Mouse (Mus musculus) liver (tissue): Measurements from ENCODE around the gene Cbx2.
A peak's percentile ranks its signal among the peaks of the same experiment; 100 is the strongest.

Source experiments
- DNase-seq: peaks from one replicate; pipeline ENCODE4 v3.0.0-alpha.2; 2020; ENCODE audit warnings: mixed read lengths

Gene Cbx2

DNA sequence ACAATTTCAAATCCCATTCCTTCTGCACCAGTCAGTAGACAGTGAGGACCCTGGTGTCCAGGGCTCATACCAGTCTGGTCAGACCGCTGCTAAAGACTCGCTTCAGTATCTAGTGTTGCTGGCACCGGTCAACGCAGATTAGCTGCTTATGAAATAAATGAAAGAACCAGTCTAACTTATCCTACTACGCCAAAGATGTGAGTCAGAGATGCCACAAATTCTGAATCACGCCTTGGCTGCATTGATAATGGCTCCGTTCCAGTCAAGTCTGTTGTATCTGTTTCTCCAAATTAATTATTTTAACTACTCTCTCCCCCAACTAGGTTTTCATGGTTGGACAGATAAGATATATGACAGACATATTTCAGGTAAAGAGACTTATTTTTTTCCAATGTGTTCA lies 1.6 kb upstream of the Cbx2 start:
- DNase-seq, result no peak

DNA sequence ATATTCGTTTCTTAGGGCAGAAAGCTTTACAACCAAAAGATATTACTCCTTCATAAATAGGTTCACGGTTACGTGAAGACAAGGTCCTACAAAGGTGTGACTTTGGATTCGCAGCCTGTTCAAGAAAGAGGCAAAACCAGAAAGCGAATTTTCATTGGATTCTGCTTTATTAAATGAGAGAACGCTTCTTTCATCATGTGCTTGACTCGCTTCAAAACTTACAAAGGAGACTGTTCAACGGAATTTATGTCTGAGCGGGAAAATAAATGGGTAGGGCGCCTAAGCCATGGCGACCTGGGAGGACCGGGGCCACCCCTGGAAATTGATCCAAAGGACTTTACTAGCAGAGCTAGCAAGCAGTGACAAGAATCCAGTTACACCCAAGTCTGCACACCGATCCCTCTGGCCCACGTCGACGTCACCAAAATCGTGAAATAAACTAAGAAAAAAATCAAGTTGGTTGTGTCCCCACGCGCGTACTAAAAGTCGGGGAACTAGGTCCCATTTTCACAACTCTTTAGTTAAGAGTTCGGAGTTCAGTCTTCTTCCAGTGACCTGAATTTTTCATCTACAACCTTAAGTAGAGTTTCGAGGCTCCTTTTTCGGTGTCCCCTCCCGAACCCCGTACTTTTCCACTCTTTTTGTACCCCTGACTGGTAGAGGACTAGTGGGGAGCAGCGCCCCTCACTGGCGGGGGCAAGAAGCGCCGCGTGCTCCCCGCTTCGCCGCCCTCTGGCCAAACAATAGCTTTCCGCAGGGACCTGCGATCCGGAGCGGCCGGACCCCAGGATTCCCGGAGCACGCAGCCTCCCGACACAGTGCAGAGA lies 481 bp upstream of the Cbx2 start:
- no peak for DNase-seq

DNA sequence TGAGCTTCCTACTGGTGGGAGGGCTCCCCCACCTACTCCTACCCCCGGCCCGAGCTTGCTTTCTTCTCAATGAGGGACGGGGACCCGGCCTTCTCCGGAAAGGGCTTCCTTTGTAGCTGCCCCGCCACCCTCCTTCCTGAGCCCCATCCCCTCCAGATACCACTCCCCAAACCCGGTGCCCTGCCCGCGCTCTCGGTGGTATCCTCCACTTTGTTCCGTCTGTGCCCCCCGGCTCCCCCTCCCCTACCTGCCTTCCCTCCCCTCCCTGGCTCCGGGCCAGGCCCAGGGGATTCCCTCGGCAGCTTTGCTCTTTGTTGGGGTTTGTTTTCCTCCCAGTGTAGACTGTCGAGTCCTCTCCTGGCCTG lies 836 bp downstream of the Cbx2 start:
- no peak for DNase-seq

DNA sequence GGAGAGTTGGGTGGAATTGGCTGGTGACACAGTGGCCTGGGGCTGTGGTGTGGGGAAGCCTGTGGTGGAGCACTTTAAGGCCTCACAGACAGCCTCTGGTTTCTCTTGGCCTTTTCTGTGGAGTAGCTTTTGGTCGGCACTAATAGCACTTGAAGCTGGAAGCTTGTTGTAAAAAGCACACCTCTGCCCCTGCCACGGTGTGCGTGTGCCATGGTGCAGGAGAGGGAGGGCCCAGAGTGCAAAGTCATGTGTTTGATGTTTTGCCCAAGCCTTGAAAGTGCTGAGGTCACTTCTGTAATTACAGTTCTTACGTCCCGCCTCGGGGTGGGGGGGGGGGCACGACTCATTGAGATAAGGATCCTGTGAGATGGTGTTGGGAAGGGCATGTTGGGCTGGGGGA lies 1.5 kb downstream of the Cbx2 start:
- no peak for DNase-seq

DNA sequence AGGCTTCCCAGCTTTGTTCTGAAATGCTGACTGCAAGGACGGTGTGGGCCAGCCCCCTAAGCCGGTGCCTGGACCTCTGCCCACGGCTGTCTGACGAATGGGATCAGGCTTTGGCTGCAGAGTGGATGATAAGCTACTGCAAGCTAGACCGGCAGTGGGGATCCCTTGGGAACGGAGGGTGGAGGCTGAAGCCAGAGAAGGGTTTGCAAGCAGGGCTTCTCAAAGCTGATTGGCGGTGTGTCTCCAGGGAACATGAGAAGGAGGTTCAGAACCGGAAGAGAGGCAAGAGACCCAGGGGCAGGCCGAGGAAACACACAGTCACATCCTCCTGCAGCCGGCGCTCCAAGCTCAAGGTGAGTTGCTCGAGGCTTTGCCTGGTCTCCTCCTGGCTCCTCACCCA lies 3.4 kb downstream of the Cbx2 start:
- no peak for DNase-seq

DNA sequence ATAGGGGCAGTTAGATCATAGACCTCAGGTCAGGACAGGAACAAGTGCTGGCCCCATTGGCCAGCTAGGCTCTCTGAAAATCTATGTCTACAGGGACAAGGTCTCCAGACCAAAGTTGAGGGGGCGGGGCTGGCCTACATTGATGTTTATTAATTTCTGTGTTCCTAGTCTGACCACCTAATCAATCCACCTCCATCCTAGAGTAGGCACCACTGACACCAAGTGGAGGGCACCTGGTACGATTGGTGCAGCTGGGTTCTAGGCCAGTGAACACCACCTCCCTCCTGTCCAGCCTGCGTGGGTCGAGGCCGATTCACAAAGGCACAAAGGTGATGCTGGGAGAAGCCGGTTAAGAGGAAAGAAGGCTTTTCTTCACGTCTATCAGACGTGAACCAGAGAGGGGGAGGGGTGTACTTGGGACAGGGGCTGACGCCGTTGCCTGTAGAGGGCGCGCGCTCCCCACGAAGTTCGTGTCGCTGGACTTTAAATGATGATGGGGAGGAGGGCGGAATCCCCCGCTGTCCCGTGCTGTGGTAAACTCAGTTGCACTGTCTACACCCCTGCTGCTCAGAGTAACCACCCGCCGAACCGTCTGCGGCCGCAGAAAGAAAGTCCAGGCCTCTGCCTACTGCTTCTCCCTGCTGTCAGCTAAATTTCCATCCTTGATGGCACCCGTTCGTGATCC lies 11.3 kb downstream of the Cbx2 start:
- DNase-seq, result peak; percentile 73

DNA sequence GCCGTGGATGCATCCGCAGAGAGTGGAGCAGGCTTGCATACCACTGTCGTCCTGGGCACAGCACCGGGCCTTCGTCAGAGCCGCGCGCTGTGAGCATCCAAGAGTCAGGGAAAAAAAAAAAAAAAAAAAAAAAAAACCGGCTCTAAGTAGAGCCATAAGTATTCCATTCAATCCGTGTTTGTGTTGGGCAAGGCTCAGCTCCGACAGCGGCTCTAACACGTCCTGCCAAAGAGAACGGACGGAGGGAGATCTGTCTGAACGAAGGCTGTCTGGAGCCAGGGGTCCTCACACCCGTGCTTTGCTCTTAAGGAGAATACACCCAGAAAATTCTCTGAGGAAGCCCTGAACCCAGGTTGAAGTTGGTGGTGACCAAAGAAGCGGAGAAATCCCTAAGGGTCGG lies 11.9 kb downstream of the Cbx2 start:
- DNase-seq, result no peak

DNA sequence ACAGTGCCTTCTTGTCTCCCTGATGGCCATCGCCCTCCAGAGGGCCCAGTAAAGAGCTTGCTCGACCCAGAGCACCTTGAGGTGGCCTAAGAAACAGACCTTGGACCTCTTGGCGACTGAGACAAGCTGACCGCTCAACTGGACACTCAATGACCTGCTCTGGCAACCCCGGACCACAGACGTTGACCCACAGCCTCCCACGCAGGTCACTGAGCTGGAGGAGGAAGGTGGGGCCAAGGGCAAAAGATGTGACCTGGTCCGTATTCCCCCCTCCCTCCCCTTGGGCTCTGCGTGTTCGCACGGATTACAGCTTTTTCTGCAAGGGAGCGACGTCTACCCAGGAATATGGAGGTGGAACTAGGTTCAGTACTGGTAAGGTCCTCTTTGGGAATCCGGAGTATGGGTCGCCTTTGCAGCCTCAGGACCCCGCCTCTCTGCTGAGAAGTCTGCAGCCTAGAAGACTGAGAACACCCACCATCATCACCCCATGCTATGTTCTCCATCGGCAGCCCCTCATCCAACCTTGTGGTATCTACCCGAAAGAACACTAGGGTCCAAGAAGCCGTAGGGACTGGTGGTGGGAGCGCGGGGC lies 12.4 kb downstream of the Cbx2 start:
- no peak for DNase-seq

DNA sequence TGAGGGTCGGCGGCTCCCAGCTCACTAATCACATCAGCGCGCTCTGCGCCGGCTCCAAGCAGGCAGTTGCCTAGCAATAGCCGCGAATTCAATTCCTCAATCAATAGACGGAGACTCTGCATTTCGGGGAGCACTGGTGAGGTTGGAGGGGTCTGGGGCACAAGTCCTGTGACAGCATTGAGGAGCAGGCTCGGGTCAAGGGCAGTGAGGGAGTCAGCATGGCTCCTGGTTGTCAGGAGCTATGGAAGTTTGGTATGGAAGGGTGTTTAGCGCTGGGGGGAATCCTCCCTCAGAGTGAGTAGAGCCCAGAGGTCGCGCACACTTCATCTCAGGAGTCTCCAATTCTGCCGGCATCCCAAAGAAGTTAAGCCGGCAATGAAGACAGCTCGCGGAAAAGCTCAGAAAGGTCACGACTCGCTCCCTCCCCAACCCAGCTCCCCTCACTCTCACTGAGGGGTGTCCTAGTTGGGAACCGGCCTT lies 13.0 kb downstream of the Cbx2 start:
- no peak for DNase-seq

DNA sequence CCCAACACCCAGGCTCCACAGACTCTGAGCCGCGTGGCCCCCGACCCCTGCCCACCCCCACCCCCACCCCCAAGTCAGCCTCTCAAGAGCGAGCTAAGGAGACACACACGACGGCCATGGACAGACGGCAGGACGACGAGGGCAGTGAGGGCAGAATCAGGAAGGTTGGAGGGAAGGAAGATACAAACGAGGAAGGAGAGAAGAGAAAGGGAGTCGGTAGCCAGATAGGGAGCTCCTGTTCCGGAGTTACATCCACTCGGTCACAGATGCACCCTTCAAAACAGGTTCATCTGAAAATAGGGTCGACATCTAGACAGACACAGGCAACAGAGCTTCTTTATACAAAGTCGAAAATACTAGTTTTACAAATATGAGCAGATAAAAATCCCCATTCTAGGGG lies 13.7 kb downstream of the Cbx2 start:
- DNase-seq, result no peak

DNA sequence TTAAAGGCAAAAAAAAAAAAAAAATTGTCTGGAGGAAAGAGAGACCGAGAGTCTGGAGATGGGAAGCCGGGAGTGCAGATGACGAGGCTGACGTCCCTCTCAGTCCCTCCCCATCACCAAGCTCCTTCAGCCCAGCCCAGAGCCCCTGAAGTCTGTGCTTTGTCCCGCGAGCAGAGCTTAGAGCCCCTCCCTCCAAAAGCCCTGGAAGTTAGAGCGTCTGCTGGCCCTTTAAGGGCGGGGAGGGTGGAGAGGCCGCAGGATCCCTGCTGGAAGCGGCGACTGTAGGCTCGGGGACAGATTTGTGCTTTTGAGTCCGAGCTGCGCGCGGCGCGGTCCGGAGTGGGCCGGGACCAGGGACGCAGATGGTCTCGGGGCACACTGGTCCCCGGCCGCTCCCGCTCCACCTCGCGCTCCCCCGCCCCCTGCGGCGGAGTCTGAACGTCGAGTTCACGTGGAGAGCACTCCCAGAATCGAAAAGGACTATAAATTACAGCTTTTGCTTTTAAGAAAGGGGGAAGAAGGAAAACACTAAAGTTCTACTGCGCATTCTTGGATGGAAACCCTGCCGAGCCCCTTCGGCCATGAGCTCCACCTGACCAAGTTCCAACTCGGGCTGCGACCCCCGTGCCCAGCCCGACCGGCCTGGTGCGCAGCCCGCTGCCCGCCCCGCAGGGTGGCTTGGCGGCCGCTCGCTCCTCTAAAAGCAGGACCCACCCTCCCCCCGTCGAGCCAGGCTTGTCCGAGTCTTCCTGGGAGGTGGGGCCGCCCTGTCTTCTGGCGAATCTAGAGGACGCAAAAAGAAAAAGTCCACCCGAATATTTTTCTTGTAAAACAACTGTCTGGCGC lies 14.4 kb downstream of the Cbx2 start:
- DNase-seq, result no peak

DNA sequence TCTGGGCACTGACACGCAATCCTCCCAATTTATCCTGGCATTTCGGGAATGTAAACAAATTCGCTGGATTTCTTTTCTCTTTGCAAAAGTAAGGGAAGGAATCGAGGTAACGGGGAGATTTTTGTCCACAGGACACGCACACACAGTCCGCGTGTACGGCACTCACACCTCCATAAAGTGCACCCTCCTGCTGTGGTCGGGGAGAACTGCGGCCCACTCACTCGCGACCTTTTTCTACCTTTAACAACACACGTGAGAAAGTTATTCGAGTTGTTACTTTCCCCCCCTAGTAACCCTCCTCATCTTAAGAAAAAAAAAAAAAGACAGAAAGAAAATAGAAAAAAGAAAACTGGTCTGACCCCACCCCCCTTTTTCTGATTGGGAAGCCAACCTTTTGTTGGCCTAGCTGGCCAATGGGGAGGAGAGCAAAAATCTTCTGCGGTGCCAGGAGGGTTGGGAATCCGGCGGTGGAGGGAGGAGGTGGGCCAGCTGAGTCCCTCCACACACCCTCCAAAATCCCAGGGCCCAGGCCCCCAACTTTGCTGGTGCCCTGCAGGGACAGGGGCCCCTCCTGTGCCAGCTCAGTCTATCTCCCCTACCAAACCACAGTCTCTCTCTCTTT lies 15.1 kb downstream of the Cbx2 start:
- no peak for DNase-seq

DNA sequence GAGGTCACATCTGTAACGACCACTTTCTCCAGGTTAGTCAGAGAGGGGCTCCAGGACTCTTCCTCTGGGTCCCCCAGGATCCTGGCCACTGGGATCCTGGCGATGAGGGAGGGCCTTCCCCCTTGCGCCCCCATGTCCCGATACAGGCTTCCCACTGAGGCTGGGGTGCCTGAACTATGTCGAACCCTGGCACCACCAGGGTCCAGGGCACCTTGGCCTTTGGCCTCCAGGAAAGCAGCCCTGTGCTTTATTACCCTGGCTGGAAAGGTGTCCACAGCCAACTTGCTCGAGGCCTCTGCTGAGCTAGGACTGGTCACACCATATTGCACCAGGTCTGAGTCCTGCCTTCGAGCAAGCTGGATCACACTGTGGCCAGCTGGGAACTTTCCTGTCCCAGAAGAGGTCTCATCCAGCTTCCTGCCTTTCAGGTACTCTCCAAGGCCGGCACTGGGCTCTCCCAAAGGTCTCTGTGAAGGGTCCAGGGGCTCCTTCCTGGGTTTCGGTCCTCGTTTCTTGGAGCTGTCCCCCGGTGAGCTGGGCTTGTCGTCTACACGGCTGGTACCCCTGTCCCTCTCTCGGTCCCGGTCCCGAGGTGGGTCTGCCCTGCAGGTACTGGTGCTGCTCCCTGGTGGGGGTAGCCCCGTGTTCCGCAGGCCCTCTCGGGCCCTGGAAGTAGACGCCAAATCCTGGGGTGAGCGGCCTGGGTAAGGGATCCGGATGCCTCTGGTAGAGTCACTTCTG lies 16.2 kb downstream of the Cbx2 start:
- no peak for DNase-seq

DNA sequence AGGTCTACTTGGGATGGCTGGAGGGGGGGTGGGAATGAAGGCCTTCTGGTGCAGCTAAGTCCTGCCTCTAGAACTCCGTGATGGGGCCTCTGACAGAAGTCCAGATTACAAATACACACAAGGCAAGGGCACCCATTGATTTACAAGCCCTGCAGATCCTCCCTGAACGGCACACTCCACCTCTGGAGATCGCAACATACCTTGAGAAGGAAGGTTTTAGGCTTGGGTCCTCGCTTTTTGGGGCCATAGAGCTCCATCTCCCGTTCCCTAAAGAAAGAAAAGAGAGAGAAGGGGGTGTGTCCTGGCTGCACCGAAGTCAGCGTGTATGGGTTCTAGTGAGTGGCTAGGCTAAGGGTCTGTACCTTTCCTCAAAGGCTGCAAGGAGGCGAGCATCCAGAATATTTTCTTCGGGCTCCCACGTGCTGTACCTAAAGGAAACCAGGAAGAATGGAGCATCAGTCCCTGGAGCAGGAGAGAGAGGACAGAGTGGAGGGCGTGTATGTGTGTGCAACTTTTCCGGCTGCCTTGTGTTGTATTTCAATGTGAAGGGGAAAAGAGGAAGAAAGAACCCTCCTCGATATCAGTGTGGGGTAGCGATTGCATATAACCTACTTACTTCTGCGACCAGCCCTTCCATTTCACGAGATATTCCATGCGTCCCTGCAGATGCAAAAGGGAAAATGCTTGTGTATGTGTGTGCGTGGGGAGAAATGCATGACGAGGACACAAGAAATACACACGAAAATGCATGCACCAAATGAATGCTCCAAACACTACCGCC lies 17.2 kb downstream of the Cbx2 start:
- no peak for DNase-seq

DNA sequence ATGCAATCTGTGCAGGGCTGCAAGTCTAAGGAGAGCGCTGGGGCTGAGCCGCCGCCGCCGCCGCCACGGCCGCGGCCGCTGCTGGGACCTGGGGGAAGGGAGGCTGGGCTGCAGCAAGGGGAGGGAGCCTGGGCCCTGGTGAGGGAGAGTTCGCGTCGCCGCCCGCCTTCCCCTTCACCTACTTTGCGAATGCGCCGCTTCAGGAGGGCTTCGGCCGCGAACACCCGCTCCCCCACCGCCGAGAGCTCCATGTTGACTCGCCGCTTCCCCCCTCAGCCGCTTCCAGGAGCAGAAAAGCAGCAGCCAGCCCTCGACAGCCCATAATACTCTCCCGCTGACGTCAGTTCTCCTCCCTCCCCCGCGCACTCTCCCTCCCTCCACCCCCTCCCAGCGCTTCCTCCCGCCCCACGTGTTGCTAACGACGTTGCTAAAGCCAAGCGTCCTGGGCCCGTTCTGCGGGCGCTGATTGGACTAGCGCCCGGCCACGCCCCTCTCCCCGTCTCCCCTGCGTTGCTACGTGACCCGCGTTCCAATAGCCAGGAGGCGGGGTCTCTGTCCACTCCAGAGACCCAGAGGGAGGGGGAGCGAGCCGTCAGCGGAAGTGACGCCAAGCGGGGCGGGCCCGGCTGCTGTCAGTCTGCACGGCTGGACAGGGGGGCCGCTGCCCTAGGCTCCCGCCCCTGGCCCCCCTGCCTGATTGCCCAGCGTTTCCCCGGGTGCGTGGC lies 18.0 kb downstream of the Cbx2 start, which contains the start of gene Cbx8:
TSS of gene Cbx8 (minus strand) at position 370 of the 725 bp plus-strand sequence.
- DNase-seq, result peak; percentile 95

DNA sequence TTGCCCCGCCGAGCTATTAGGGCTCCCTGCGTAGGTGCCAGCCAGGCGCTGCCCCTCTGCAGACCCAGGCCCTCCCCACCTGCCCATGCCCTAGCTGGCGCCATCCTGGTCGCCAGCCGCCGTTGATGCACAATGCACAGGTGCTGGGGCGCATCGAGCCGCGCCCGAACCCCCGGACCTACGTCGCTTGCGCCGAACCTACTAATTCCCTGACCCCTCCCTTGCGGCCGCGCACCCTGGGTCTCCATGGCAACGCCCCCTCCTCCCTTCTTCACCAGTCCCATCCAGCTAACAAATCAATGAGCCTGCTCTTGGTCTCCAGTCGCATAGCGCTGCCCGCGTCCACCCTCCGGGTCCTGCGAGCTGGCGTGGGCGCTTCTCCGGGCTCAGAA lies 18.6 kb downstream of the Cbx2 start:
- DNase-seq, result peak; percentile 31

DNA sequence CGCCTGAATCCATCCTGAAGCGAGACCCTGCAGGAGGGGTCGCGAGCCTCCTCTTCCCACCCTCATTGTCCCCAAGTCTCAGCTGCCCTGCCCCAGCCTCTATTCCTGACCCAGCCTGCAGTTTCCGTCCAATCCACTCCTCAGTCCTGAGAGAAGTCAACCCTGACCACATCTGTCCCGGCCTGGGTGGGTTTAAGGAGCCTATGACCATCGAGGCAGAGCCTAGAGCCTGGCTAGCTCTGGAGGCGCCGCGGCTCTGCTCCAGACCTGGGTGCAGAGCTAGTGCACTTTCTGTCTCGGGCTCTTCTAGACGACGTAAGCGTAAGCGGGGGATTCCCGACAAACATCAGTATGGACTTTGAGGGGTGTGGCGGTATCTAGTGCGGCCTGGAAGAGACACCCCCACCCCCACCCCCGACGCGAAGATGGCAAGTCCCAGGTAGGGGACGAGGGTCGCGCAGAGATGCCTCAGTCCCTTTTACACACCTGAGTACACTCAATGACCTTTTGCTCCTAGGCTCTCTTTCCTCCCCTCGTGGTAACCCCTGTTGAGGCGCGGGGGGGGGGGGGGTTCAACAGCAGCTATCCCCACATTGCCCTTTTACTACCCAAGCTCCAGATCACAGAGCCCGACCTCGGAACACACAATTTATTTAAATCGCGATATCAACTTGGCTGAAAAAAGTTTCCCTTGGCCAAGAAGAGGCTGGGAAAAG lies 19.1 kb downstream of the Cbx2 start:
- no peak for DNase-seq

DNA sequence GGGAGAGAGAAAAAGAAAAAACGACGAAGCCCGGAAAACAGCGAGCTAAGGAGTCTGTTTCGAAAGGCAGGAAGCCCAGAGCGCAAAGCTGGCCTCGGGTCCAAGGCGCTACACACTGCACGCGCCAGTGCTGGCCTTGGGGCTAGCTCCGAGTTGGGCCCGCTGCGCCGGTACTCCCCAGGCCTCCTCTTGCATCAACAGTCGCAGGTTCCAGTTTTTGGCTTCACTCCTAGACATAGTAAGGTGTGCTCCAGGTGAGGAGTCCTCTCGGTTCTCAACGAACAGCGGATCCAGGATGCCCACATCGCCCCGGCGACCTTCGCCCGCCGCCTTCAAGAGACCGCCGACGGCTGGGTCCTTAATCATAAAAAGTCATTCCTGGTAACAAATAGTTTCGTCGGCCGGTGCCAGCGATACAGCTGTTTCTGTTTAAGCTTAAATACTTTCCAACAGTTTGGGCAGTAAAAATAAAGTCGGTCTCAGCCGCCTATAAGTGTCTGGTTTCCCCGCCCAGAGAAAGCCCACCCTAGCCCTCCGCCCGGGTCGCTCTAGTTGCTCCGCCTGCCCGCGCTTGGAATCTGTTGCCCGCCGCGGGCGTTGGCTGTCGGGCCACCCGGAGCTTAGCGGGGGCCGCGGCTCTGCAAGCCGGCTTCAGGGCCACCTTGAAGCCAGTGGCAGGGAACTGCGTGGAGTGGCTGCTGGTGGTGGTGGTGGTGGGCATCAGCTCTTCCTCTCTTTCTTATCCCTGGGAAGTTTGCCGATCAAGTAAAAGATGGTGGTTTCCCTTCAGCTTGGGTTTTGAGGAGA lies 19.9 kb downstream of the Cbx2 start:
- DNase-seq, result no peak

DNA sequence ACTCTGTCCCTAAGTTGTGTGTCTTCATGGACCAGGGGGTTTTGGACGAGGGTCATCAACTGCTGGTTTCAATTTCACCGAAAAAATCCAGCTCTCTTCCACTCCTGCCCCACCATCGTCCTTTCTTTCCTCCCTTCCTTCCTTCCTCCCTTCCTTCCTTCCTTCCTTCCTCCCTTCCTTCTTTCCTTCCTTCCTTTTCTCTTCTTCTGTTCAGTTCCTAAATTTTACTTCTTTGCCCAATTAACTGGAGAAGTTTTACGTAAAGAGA lies 20.4 kb downstream of the Cbx2 start:
- DNase-seq, result no peak
